Mouse (Mus musculus) spleen, postnatal 10 days (tissue): ENCODE results near the gene Dcaf10.
"Not testable (repeated sequence)": the region's sequence is repeated elsewhere in the genome, so short reads cannot be mapped to it uniquely, and the experiment has no call there.

Experiments used
- DNase-seq, 2 experiments: peaks; one replicate each; pipeline ENCODE4 v3.0.0; 2021 to 2022; ENCODE audit warnings: low spot score in 2 of 2

Dcaf10 gene

DNA sequence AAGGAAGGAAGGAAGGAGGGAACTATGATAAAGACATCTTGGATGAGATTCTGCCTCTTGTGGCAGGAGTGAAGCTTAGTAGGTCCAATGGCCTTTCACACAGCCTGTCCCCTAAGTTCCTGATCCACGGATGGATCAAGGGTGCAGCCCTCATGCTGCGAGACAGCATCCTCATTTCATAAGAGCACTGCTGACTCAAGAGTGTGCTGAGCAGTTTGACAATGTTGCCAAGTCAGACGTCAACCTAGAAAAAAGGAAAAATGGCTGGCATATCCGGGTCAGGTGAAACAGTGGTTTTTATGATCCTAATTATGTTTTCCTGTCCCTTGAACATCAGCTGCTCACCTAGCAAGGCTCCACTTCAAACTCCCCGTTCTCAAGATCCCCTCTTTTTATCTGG, 51.8 kb downstream of the Dcaf10 start:
- no peak for DNase-seq

GRCm38 (mm10) chr4:45396211-45396610, 54.3 kb downstream of the Dcaf10 start:
- peak in 1 of 2 experiments; percentile 14 for DNase-seq

DNA sequence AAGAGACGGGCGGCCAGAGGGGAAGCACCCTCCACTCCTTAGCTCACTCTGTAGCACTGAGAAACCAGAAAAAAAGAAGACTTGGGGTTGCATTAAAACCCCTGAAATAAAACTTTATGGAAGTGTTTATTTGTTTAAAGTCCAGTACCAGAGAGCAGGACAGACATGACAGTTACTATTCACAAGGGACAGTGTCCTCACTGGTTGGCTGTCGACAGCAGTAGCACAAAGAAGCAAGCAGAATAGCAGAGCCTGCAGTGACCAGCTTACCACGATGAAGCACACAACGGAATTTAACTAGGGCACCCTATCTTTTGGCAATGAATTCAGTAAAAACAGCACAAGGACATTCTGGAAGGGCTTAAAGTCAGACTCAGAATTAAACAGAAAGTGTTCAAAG, 56.4 kb downstream of the Dcaf10 start:
- not testable (repeated sequence) for DNase-seq

DNA sequence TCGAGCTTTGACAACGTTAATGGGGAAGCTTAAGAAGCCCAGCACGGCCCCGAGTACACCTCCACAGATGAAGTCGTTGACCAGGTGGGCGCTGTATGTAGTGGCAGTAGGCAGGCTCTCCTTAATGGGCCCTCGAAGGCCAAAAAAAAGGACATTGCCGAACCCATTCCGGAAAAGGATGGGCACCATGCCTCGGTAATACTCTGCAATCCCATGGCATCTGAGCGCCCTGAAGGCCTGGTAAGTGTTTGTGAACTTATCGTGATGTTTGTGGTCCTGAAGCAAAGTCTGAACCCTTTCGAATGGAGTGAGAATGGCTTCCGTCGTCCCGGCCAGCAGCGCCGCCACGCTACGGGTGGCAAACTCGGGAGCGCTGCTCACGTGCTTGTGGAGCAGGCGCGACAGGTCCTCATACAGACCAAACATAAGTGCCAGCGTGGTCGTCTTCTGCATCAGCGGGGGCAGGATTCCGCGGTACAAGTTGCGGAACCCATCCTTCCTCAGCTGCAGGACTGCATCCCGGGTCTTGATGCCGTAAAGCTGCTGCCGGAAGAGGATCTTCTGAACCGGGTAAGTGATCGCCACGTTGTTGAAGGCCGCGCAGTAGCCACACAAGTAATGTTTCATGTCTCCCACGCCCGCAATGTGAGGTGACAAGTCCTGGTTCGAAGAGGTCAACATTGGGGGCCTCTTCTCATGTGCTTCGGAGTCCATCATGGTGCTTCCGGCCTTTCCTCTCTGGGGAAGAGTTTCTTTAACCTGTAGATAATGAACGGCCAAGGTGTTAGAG, 57.7 kb downstream of the Dcaf10 start:
- DNase-seq = peak in 1 of 2 experiments; percentile 15

DNA sequence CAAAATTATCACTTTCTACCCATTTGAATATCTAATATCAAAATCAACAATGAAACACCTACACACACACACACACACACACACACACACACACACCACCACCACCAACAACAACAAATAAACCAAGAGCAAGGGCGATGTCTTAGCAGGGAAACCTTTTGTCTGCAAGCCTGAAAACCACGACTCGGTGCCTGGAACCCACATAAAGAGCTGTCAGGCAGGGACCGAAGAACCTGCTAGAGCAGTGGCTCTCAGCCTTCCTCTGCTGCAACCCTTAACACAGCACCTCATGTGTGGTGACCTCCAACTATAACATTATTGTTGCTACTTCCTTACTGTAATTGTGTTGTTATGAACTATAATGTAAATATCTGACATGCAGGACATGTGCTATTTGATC, 60.4 kb downstream of the Dcaf10 start:
- no peak for DNase-seq

GRCm38 (mm10) chr4:45402878-45403498, 61.1 kb downstream of the Dcaf10 start:
- peak; percentile 74 to 88 for DNase-seq

DNA sequence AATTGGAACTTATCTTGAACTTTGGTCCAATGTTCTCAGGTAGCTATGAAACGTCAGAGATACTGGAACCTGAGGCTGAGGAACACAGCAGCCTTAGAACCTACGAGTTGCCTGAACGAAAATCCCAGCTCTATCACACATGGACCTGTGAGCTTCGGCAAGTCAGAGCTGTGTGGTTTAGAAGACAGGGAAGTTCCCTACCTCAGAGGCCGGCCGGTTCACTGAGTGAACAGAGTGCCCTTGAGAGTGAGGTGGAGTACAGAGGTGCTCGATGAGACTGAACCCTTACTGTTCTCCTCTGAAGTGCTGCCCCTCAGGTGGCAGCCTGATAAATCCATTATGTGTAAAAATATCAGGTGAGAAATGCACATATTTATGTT, 61.6 kb downstream of the Dcaf10 start:
- peak; percentile 45 to 57 for DNase-seq

DNA sequence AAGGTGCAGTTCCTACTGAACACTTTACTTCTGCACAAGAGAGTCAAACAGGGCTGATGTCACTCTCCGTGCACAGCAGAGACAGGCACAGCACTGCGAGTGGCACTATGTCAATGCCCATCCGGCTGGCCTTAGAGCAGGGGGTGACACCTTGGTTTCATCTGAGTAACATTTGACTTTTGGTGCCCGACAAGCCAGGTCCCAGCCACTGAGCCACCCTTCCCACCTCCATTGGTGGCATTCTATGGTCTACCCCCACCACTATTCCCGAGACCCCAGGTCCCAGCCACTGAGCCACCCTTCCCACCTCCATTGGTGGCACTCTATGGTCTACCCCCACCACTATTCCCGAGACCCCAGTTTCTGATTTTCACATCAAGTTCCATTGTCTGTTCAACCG, 62.2 kb downstream of the Dcaf10 start:
- DNase-seq = peak in 1 of 2 experiments; percentile 44

- DNase-seq = no peak
Observed at GRCm38 (mm10) chr4:45405315-45405714, 63.4 kb downstream of the Dcaf10 start.

GRCm38 (mm10) chr4:45406397-45406796, 64.5 kb downstream of the Dcaf10 start:
- DNase-seq = no peak

GRCm38 (mm10) chr4:45407001-45407702, 65.3 kb downstream of the Dcaf10 start:
- peak in 1 of 2 experiments; percentile 42 for DNase-seq

DNA sequence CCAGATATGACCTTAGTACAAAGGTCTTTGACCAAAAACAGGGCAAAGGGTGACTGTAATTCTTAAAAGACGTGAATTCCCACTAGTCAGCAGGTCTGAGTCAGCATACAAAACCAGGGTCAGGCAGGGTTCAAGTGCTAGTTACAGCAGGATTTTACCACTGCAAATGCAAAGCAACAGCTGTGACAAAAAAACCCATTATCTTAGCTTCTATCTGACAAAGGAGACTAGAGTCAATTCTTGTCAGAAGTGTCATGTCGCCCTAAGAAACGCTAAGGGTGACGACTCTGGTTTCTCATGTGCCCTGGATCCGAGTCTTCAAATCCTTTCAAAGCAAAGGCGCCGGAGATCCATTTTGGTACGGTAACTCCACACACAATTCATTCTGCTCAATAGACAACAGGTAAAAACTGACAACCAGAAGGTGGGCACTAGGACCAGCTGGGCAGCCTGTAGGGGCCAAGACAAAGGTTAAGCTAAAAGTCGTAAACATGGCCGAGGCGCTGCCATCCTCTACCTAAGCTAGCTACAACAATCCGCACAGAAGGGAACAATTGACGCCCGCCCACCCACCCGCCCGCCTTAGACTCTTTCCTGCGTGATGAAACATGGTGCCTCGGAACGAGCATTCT, 65.9 kb downstream of the Dcaf10 start:
- DNase-seq = peak; percentile 48 to 58

DNA sequence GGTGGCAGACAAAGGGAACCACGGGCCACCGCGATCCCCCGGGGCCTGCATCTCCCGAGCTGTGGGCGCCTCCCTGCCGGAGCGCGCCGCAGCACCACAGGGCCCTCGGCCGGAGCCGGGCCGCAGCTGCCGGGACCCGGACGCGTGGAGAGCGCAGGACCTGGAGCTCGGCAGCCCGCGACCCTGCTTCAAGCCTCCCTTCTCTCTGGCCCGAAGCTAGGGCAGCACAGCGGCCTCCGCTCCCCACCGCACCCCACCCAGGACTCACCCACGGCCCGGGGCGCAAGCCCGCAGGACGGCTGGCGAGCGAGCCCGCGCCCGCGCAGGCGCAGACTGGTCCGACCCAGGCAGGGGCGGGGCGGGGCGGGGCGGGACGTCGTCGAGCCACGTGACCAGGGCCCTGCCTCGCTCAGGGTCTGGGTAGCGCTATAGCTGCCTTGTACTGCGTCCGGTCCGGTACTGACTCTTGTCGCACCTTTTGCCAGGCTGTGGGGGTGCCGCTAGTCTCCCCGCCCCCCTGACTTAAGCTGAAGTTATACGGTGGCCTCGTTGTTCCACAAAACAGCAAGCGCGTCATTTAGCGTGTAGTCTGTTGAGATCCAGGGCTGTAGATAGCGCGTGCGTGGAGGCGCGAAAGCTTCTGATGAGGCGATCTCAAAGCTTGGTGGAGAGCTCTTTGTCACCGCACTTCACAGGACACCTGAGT, 66.7 kb downstream of the Dcaf10 start, which contains the start of gene Slc25a51:
TSS of gene Slc25a51 (minus strand) at position 340 of the 706 bp plus-strand sequence.
- DNase-seq = peak; percentile 89 to 90

DNA sequence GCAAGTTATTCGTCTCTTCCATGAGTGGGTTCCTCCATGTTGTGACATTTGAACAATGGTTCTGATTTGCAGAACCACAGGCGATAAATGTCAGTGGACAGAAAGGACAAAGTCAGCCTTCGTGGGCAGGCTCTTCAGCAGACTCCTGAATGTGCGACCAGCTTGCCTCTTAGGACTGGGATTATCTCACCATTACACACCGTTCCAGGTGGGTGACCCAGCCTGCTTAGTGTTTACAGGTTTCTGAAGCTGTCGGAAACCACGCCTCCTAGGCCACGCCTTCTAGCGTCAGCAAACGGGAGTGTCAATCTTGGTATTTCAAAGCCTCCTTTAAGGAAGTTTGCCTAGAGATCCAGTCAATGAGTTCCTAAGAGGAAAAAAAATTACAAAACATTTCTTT, 67.4 kb downstream of the Dcaf10 start:
- DNase-seq = peak; percentile 84 to 93

DNA sequence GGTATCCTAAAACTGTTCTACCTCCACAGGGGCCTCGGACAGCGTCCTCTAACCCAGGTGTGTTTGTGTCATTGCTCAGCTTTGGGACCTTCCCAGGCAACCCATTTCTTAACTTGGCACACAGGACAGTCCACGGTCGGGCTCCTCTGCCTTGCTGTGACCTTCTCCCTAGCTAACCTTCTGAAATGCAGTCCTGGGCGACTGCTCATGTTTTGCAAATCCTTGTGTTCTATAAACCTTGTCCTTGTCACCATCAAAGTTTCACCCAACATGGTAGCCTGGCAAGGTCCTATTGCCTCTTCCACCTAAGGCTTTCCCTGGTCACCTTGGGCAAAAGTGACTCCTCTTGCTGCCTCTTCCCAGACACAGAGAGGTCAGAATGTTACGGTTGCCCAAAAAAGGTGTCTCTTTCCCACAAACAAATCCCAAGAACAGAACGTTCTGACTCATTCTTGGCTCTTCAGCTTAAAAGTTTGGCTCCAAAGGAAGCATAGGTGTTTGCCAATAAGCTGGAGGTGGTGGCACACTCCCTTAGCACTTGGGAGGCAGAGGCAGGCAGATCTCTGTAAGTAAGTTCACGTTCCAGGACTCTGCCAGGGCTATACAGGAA, 69.4 kb downstream of the Dcaf10 start:
- DNase-seq = no peak

- DNase-seq = no peak
Observed at GRCm38 (mm10) chr4:45412433-45413192, 70.7 kb downstream of the Dcaf10 start.

DNA sequence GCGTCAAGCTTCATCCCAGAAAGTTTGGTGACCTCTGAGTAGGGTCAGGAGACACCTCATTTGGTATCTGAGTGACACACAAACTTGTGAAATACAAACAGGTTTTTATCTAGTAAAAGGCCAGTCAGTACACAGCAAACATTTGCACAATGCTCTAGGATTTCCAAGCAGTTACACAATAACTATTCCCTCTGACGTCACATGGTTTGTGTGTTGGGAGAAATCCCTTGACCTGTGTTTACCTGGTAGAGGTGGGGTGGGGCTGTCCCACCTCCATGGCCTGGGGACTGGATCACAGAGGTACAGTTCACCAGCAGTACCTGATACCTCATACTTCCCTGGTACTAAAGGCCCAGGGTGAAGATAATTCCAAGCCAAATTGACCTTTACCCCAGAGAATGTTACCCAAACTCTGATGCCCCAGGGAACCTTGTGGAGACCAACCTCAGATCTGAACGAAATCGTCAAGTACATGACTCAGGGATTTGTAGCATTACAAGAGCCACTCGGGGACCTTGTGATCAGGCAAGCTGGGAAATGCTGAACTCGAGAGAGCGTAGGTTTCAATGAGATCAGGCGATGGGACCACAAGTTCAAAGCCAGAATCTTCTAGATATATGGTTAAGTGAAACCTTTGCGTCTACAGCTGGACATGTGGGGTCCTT, 71.9 kb downstream of the Dcaf10 start:
- no peak for DNase-seq

DNA sequence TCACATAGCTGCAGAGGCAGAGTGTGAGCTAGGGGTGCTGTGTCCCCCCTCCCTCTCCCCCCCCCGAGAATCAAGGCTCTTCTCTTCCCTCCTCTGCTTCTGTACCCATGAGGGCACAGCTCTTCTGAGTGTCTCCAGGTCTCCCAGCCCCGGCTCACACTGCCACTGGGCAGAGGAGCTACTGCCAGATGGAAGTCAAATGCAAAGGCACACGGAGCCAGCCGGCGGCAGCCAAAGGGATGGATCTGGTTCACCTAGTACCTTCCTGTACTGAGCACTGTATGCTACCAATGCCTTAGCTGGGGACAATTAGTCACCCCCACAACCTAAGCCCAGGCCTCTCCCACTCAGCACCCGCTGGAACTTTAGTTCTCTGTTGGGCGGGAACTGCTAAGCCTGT, 74.4 kb downstream of the Dcaf10 start:
- DNase-seq = no peak

- peak; percentile 29 to 72 for DNase-seq
Observed at GRCm38 (mm10) chr4:45418229-45418950, 76.5 kb downstream of the Dcaf10 start.
